10 mouse cellular contexts compared by ENCODE assay signal in the genomic region with DNA sequence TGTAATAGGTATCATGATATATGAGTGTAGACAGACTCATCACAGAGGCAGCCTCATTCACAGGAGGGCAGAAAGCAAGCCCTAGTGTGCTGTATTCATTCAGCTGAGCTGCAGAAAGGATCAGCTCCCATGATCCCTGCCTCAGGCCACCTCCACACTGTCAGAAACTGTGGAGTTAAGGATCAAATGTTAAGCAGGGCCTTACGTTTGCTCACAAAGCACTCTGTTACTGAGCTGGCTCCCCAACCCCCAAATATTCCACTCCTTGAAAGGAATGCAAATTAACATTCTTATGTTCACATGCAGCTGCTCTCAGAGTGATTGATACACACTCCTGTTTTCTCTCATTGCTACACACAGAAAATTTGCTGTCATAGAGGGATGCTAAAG.
DNase-seq lines count a peak whose midpoint lies in the region; ATAC-seq and TF ChIP-seq lines count a peak whose summit lies in the region.
"Had no signal": no experiment of that assay in that cellular context is flagged by ENCODE, and none has a peak within 500 bp of the region (broad histone marks: within the 10 kb centered on the region; RNA-seq: fewer than 3 reads in every experiment).

No protein-coding gene starts in this region.

- DNase-seq in kidney, adult 2 months: no peak
- DNase-seq in urinary bladder, adult 18-20 months (ENCODE audit: low spot score in 2 of 2): no peak
- DNase-seq in MN1 (ENCODE audit: low spot score): no peak
- DNase-seq in thymus, adult 2 months: no peak

- H3K9ac ChIP-seq in kidney, embryonic 14.5 days (ENCODE audit: low read depth, low read length): no peak overlapping the region
- no peak overlapping the region for H3K9ac ChIP-seq in embryonic facial prominence, embryonic 15.5 days
- H3K9ac ChIP-seq in intestine, embryonic 15.5 days: no peak overlapping the region
- H3K9ac ChIP-seq in neural tube, embryonic 12.5 days: no peak overlapping the region
- H3K9ac ChIP-seq: heart, embryonic 13.5 days; liver, embryonic 12.5 days had no signal

- H3K27ac ChIP-seq in kidney, embryonic 14.5 days (ENCODE audit: low read depth, low read length): peak overlapping the region; percentile 34; the same call in 1 of the 2 replicates
- no peak overlapping the region for H3K27ac ChIP-seq in kidney, adult 2 months (ENCODE audit: insufficient read depth, low read depth, low read length)
- H3K27ac ChIP-seq in embryonic facial prominence, embryonic 15.5 days (replicated peaks): peak overlapping the region; percentile 52
- H3K27ac ChIP-seq in intestine, embryonic 15.5 days: no peak overlapping the region
- H3K27ac ChIP-seq in neural tube, embryonic 12.5 days: no peak overlapping the region
- no peak overlapping the region for H3K27ac ChIP-seq in thymus, adult 2 months (ENCODE audit: control insufficient read depth, insufficient read depth, low read length)
- H3K27ac ChIP-seq: heart, embryonic 13.5 days; liver, embryonic 12.5 days had no signal

- H3K4me1 ChIP-seq in kidney, embryonic 14.5 days (ENCODE audit: control insufficient read depth, insufficient read depth, low read length): peaks cover 8% of the 10 kb centered on the region
- H3K4me1 ChIP-seq in kidney, adult 2 months (ENCODE audit: control insufficient read depth, insufficient read depth, low read length): no peaks in the 10 kb centered on the region
- H3K4me1 ChIP-seq in embryonic facial prominence, embryonic 15.5 days: peaks cover 14% of the 10 kb centered on the region
- H3K4me1 ChIP-seq in intestine, embryonic 15.5 days (replicated peaks): 0 out of 2 replicates have a peak, but pooled peaks cover 3% of the 10 kb centered on the region
- peaks cover 16% of the 10 kb centered on the region for H3K4me1 ChIP-seq in neural tube, embryonic 12.5 days
- no peaks in the 10 kb centered on the region for H3K4me1 ChIP-seq in thymus, adult 2 months (replicated peaks; ENCODE audit: control insufficient read depth, insufficient read depth, low read length)
- H3K4me1 ChIP-seq: liver, embryonic 12.5 days had no signal

- no peaks in the 10 kb centered on the region for H3K27me3 ChIP-seq in kidney, embryonic 14.5 days (ENCODE audit: control insufficient read depth, insufficient read depth, low read length)
- H3K27me3 ChIP-seq in kidney, adult 2 months (replicated peaks; ENCODE audit: control insufficient read depth, insufficient read depth, low read length): no peaks in the 10 kb centered on the region
- no peaks in the 10 kb centered on the region for H3K27me3 ChIP-seq in embryonic facial prominence, embryonic 15.5 days
- no peaks in the 10 kb centered on the region for H3K27me3 ChIP-seq in intestine, embryonic 15.5 days (replicated peaks)
- no peaks in the 10 kb centered on the region for H3K27me3 ChIP-seq in neural tube, embryonic 12.5 days (replicated peaks)
- no peaks in the 10 kb centered on the region for H3K27me3 ChIP-seq in thymus, adult 2 months (ENCODE audit: control insufficient read depth, insufficient read depth, low read length)
- H3K27me3 ChIP-seq: heart, embryonic 13.5 days; liver, embryonic 12.5 days had no signal

- peak; percentile 90 for ATAC-seq in kidney, embryonic 14.5 days (ENCODE audit: low FRiP score, low TSS enrichment)
- peak; percentile 80 for ATAC-seq in embryonic facial prominence, embryonic 15.5 days (ENCODE audit: insufficient number of reproducible peaks, low FRiP score, low TSS enrichment, low read depth)
- ATAC-seq in intestine, embryonic 15.5 days: peak; percentile 62
- ATAC-seq in neural tube, embryonic 12.5 days (ENCODE audit: low FRiP score, low read depth): peak; percentile 79
- ATAC-seq: liver, embryonic 12.5 days had no signal

- H3K4me2 ChIP-seq in kidney, embryonic 14.5 days (replicated peaks; ENCODE audit: low read depth, low read length): no peak overlapping the region
- no peak overlapping the region for H3K4me2 ChIP-seq in embryonic facial prominence, embryonic 15.5 days (replicated peaks)
- H3K4me2 ChIP-seq in intestine, embryonic 15.5 days (replicated peaks): no peak overlapping the region
- 0 out of 2 replicates have a peak overlapping the region, but pooled peaks have one; percentile 4 for H3K4me2 ChIP-seq in neural tube, embryonic 12.5 days (replicated peaks)
- H3K4me2 ChIP-seq: heart, embryonic 13.5 days; liver, embryonic 12.5 days had no signal

- no peaks in the 10 kb centered on the region for H3K9me3 ChIP-seq in kidney, embryonic 14.5 days (ENCODE audit: control insufficient read depth, low read length)
- H3K9me3 ChIP-seq in embryonic facial prominence, embryonic 15.5 days (replicated peaks): no peaks in the 10 kb centered on the region
- no peaks in the 10 kb centered on the region for H3K9me3 ChIP-seq in intestine, embryonic 15.5 days
- H3K9me3 ChIP-seq in neural tube, embryonic 12.5 days: no peaks in the 10 kb centered on the region
- H3K9me3 ChIP-seq: heart, embryonic 13.5 days had no signal

- no peak for TF ChIP-seq POLR2A in kidney, adult 2 months (IDR thresholded peaks at IDR 0.05; ENCODE audit: low read depth, low read length)
- TF ChIP-seq POLR2A in thymus, adult 2 months (IDR thresholded peaks at IDR 0.05; ENCODE audit: control insufficient read depth, extremely low read depth, insufficient read depth, low read length, poor library complexity): no peak

- no peak for TF ChIP-seq CTCF in kidney, adult 2 months (conservative IDR thresholded peaks at IDR 0.05; ENCODE audit: insufficient read depth, insufficient read length, low read depth, low read length)
- TF ChIP-seq CTCF in thymus, adult 2 months (IDR thresholded peaks at IDR 0.05; ENCODE audit: borderline replicate concordance, control insufficient read depth, extremely low read depth, insufficient read depth, low read length, poor library complexity): no peak

- 5% methylated on average over 1 of the region's 1 CpGs for WGBS in kidney, embryonic 14.5 days
- WGBS in kidney, adult 2 months: 40% methylated on average over 1 of the region's 1 CpGs
- 6% methylated on average over 1 of the region's 1 CpGs for WGBS in embryonic facial prominence, embryonic 15.5 days
- WGBS in intestine, embryonic 15.5 days: 22% methylated on average over 1 of the region's 1 CpGs
- 0% methylated on average over 1 of the region's 1 CpGs for WGBS in neural tube, embryonic 12.5 days
- 81% methylated on average over 1 of the region's 1 CpGs for WGBS in thymus, adult 2 months

- H3K36me3 ChIP-seq in kidney, embryonic 14.5 days (ENCODE audit: control insufficient read depth, insufficient read depth, low read length): no peaks in the 10 kb centered on the region
- no peaks in the 10 kb centered on the region for H3K36me3 ChIP-seq in kidney, adult 2 months (ENCODE audit: control insufficient read depth, insufficient read depth, low read length)
- H3K36me3 ChIP-seq in embryonic facial prominence, embryonic 15.5 days: no peaks in the 10 kb centered on the region
- H3K36me3 ChIP-seq in intestine, embryonic 15.5 days: no peaks in the 10 kb centered on the region
- H3K36me3 ChIP-seq in neural tube, embryonic 12.5 days: no peaks in the 10 kb centered on the region
- H3K36me3 ChIP-seq in thymus, adult 2 months (ENCODE audit: control insufficient read depth, insufficient read depth, low read length): no peaks in the 10 kb centered on the region
- H3K36me3 ChIP-seq: heart, embryonic 13.5 days; liver, embryonic 12.5 days had no signal

- no peak overlapping the region for H3K4me3 ChIP-seq in kidney, embryonic 14.5 days (ENCODE audit: low read length)
- no peak overlapping the region for H3K4me3 ChIP-seq in kidney, adult 2 months (ENCODE audit: insufficient read depth, low read depth, low read length)
- no peak overlapping the region for H3K4me3 ChIP-seq in embryonic facial prominence, embryonic 15.5 days (replicated peaks)
- no peak overlapping the region for H3K4me3 ChIP-seq in intestine, embryonic 15.5 days (replicated peaks)
- no peak overlapping the region for H3K4me3 ChIP-seq in neural tube, embryonic 12.5 days
- H3K4me3 ChIP-seq in thymus, adult 2 months (ENCODE audit: control insufficient read depth, insufficient read depth, low read length): no peak overlapping the region
- H3K4me3 ChIP-seq: heart, embryonic 13.5 days; liver, embryonic 12.5 days had no signal

Comparison
In these comparisons a context has a peak if more than half of its experiments do, and no peak if none do; other contexts are left out.
1. H3K27ac ChIP-seq: peak in kidney, embryonic 14.5 days (single experiment) and embryonic facial prominence, embryonic 15.5 days (single experiment); none in kidney, adult 2 months (single experiment), intestine, embryonic 15.5 days (single experiment), neural tube, embryonic 12.5 days (single experiment) and thymus, adult 2 months (single experiment).
2. Peak in every context shown above with its lines, with median percentiles within 50 percentile points of each other: ATAC-seq.